Mouse (Mus musculus) brain, embryonic 14.5 days (tissue): ENCODE data around the gene Pax4.

ENCODE experiments used
- CTCF ChIP-seq: fragments of 200-500 bp; IDR thresholded peaks from 2 replicates; pipeline ENCODE4 v1.5.1; 2012; ENCODE audit warnings: inconsistent platforms, mild to moderate bottlenecking, moderate library complexity, borderline replicate concordance; ENCODE audit not compliant: insufficient read depth, insufficient read length; ENCODE audit errors: extremely low read depth
- POLR2A ChIP-seq: fragments of 200-500 bp; IDR thresholded peaks from 2 replicates; pipeline ENCODE4 v1.6.1; 2012; ENCODE audit warnings: mild to moderate bottlenecking, inconsistent platforms, borderline replicate concordance; ENCODE audit not compliant: poor library complexity, insufficient read depth, insufficient read length, severe bottlenecking; ENCODE audit errors: extremely low read depth

DNA sequence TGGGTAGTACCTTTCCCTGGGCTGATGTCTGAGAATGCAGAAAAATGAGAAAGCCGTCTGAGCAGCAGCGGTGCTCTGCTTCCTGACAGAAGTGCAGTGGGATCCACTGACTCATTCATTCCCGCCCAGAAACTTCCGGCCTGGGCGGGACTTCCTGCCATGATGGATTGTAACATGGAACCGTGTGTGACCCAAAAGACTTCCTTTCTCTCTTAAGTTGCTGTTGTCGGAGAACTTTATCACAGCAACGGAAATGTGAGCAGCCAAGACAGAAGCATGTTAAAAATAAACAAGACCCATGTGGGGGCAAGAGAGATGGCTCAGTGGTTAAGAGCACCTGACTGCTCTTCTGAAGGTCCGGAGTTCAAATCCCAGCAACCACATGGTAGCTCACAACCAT, 39.1 kb downstream of the Pax4 start:
- no peak for TF ChIP-seq POLR2A
- TF ChIP-seq CTCF = no peak
